Mouse (Mus musculus): ENCODE results near the gene Nt5c2. TPM values are rescaled to one million over a fixed set of nuclear protein-coding genes. Genes with fewer than 3 reads are reported as not detected.
"Not testable (repeated sequence)": the region's sequence is repeated elsewhere in the genome, so short reads cannot be mapped to it uniquely, and the experiment has no call there.

The Nt5c2 gene
- polyA plus RNA-seq, 1 experiment from 2014 or later = 85.0 TPM

DNA sequence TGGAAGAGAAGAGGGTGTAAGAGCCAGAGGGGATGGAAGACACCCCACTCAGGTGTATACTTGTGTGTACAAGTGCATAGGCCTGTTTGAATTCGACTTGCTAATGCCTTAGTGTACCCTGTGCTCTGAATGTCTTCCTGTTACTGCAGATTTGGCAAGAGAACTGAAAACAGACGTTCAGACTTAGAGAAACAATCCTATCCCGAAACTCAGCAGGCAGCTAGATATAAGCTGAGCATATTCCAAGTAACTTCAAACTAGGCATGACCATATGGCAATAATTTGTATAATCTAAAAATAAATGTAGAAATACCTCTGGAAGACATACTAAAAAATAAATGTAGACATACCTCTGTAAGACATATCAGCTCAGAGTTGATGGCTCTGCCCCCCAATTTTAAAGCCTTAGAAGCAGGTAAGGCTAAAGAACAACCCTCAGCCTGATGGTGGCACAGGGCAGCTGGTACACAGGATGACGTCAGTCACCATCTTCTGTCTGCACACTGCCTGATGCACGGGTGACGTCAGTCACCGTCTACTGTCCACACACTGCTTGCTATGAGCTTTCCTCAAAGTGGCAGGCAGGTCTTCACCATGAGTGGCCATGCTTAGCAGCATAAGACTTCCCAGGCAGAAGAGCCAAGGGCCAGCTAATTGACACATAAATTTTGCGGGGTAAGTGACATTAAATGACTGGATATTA lies 16.6 kb downstream of the Nt5c2 start:
- 81% methylated on average over 8 of the region's 8 CpGs for WGBS
- no peak overlapping the region for H3K27ac ChIP-seq (replicated peaks)

GRCm38 (mm10) chr19:46996095-46996494 lies 18.9 kb downstream of the Nt5c2 start:
- no peak for ATAC-seq (ENCODE audit: low read depth)
- no peak overlapping the region for H3K9ac ChIP-seq
- 82% methylated on average over 9 of the region's 9 CpGs for WGBS
- no peak overlapping the region for H3K4me2 ChIP-seq
- H3K36me3 ChIP-seq = no peaks in the 10 kb centered on the region
- no peaks in the 10 kb centered on the region for H3K27me3 ChIP-seq
- H3K9me3 ChIP-seq = no peaks in the 10 kb centered on the region
- no peak overlapping the region for H3K4me3 ChIP-seq
- H3K27ac ChIP-seq (replicated peaks) = no peak overlapping the region
- no peaks in the 10 kb centered on the region for H3K4me1 ChIP-seq (replicated peaks)

More for the DNA sequence above, 16.6 kb downstream of the Nt5c2 start:
- Histone ChIP-seq H3K4me2 (no peak overlapping the region), H3K4me1 (replicated peaks) (no peaks in the 10 kb centered on the region), H3K4me3 (no peak overlapping the region), H3K27me3 (no peaks in the 10 kb centered on the region), H3K9me3 (no peaks in the 10 kb centered on the region), H3K36me3 (no peaks in the 10 kb centered on the region), H3K9ac (no peak overlapping the region)
- ATAC-seq (ENCODE audit: low read depth) = no peak

DNA sequence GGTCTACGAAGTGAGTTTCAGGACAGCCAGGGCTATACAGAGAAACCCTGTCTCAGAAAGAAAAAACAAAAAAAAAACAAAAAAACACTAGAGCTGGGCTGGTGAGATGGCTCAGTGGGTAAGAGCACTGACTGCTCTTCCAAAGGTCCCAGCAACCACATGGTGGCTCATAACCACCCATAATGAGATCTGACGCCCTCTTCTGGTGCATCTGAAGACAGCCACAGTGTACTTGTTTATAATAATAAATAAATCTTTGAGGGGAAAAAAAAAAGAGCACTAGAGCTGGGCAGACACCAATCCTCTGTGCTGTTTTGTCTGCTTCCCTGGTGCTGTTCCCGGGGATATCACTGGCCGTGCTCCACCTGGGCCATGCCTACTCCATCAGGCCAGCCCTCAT lies 22.6 kb downstream of the Nt5c2 start:
- not testable (repeated sequence) for H3K9me3 ChIP-seq; H3K36me3 ChIP-seq; H3K4me3 ChIP-seq; ATAC-seq (ENCODE audit: low read depth); H3K9ac ChIP-seq; H3K27me3 ChIP-seq; H3K27ac ChIP-seq (replicated peaks); H3K4me2 ChIP-seq
- WGBS = 75% methylated on average over 4 of the region's 4 CpGs
- peaks cover 26% of the 10 kb centered on the region for H3K4me1 ChIP-seq (replicated peaks)

- Histone ChIP-seq H3K9ac (no peak overlapping the region), H3K27me3 (no peaks in the 10 kb centered on the region), H3K4me3 (no peak overlapping the region), H3K27ac (replicated peaks) (no peak overlapping the region), H3K9me3 (no peaks in the 10 kb centered on the region), H3K36me3 (no peaks in the 10 kb centered on the region), H3K4me2 (no peak overlapping the region), H3K4me1 (replicated peaks) (peaks cover 26% of the 10 kb centered on the region)
- WGBS = 12% methylated on average over 5 of the region's 5 CpGs
- ATAC-seq (ENCODE audit: low read depth) = no peak
Measured at GRCm38 (mm10) chr19:46991145-46991544, 23.8 kb downstream of the Nt5c2 start.

GRCm38 (mm10) chr19:46990625-46991024 lies 24.3 kb downstream of the Nt5c2 start:
- H3K9ac ChIP-seq; ATAC-seq (ENCODE audit: low read depth); H3K9me3 ChIP-seq; H3K27ac ChIP-seq (replicated peaks); H3K4me3 ChIP-seq; H3K27me3 ChIP-seq; H3K4me2 ChIP-seq; H3K36me3 ChIP-seq: not testable (repeated sequence)
- peaks cover 26% of the 10 kb centered on the region for H3K4me1 ChIP-seq (replicated peaks)
- WGBS = 84% methylated on average over 8 of the region's 8 CpGs

DNA sequence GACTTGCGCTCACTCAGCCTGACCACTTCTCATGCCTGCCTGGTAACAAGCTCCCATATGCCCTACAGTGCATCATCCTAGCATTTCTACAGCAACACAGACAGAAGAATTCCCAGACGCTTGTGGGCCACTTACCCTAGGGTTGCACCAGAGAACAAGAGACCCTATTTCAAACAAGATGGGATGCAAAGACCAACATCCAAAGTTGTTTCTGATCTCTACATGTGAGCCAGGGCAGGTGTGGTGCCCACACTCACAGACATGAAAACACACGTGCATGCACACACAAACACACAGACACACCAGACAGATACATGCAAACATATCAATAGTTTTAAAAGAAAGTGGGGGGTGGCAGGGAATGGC lies 24.8 kb downstream of the Nt5c2 start:
- WGBS = 87% methylated on average over 3 of the region's 3 CpGs
- H3K9ac ChIP-seq = no peak overlapping the region
- H3K4me1 ChIP-seq (replicated peaks) = peaks cover 26% of the 10 kb centered on the region
- H3K4me3 ChIP-seq = no peak overlapping the region
- no peak for ATAC-seq (ENCODE audit: low read depth)
- H3K27ac ChIP-seq (replicated peaks) = no peak overlapping the region
- no peaks in the 10 kb centered on the region for H3K27me3 ChIP-seq
- H3K36me3 ChIP-seq = no peaks in the 10 kb centered on the region
- H3K9me3 ChIP-seq = no peaks in the 10 kb centered on the region
- no peak overlapping the region for H3K4me2 ChIP-seq

DNA sequence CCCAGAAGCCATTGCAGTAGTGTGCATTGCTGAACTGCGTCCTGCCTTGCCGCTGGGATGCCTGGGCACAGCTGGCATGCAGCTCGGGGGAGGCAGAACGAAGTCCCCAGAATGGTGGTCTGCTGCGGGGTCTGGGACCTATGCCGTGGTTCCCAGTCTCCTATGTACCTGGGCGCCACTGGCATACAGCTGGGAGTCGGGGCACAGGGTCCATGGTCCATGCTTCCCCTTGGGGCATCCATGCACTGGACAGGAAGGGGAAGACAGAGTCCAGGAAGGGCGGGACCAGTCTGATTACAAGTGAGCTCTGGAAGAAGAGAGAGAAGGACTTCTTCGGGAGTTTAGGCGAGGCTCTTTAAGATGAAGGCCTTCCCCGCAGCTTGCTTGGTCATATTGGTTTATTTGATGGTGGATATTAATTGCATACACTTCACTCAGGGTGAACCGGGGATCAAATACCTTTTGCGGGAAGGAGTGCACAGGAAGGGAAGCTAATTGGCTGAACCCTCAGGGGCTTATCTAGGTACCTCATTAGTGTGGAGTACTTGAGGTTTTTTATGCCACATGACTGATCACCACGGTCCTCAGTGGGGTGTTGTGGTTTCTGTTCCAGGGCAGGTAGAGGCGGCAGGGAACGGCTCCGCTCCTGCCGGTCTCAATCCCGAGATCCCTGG lies 25.3 kb downstream of the Nt5c2 start:
- H3K4me2 ChIP-seq = no peak overlapping the region
- peaks cover 26% of the 10 kb centered on the region for H3K4me1 ChIP-seq (replicated peaks)
- no peak overlapping the region for H3K27ac ChIP-seq (replicated peaks)
- ATAC-seq (ENCODE audit: low read depth) = no peak
- no peak overlapping the region for H3K9ac ChIP-seq
- H3K4me3 ChIP-seq = no peak overlapping the region
- no peaks in the 10 kb centered on the region for H3K9me3 ChIP-seq
- H3K27me3 ChIP-seq = no peaks in the 10 kb centered on the region
- WGBS = 77% methylated on average over 20 of the region's 20 CpGs
- H3K36me3 ChIP-seq = no peaks in the 10 kb centered on the region

- Histone ChIP-seq H3K4me1 (replicated peaks) (peaks cover 28% of the 10 kb centered on the region), H3K9ac (no peak overlapping the region), H3K4me2 (no peak overlapping the region; the same call in 1 of the 2 replicates), H3K27me3 (no peaks in the 10 kb centered on the region), H3K27ac (replicated peaks) (no peak overlapping the region), H3K36me3 (no peaks in the 10 kb centered on the region), H3K9me3 (no peaks in the 10 kb centered on the region), H3K4me3 (no peak overlapping the region)
- ATAC-seq (ENCODE audit: low read depth) = no peak
- WGBS = 52% methylated on average over 16 of the region's 16 CpGs
Measured at GRCm38 (mm10) chr19:46988231-46989087, 26.5 kb downstream of the Nt5c2 start.

GRCm38 (mm10) chr19:46987646-46988045 lies 27.3 kb downstream of the Nt5c2 start:
- ATAC-seq (ENCODE audit: low read depth) = no peak
- 81% methylated on average over 6 of the region's 6 CpGs for WGBS
- Histone ChIP-seq H3K9me3 (no peaks in the 10 kb centered on the region), H3K4me1 (replicated peaks) (peaks cover 32% of the 10 kb centered on the region), H3K4me3 (no peak overlapping the region), H3K36me3 (no peaks in the 10 kb centered on the region), H3K9ac (no peak overlapping the region), H3K4me2 (no peak overlapping the region), H3K27me3 (no peaks in the 10 kb centered on the region), H3K27ac (replicated peaks) (no peak overlapping the region)

- Histone ChIP-seq H3K4me2 (no peak overlapping the region), H3K4me3 (no peak overlapping the region), H3K9me3 (no peaks in the 10 kb centered on the region), H3K4me1 (replicated peaks) (peaks cover 30% of the 10 kb centered on the region), H3K9ac (no peak overlapping the region), H3K36me3 (no peaks in the 10 kb centered on the region), H3K27ac (replicated peaks) (no peak overlapping the region), H3K27me3 (no peaks in the 10 kb centered on the region)
- 88% methylated on average over 13 of the region's 13 CpGs for WGBS
- ATAC-seq (ENCODE audit: low read depth) = no peak
Measured at GRCm38 (mm10) chr19:46984726-46985622, 30.0 kb downstream of the Nt5c2 start.

- H3K9ac ChIP-seq = no peak overlapping the region
- H3K9me3 ChIP-seq = no peaks in the 10 kb centered on the region
- WGBS = 67% methylated on average over 11 of the region's 11 CpGs
- peaks cover 22% of the 10 kb centered on the region for H3K4me1 ChIP-seq (replicated peaks)
- no peaks in the 10 kb centered on the region for H3K36me3 ChIP-seq
- no peak for ATAC-seq (ENCODE audit: low read depth)
- H3K4me3 ChIP-seq = no peak overlapping the region
- H3K27ac ChIP-seq (replicated peaks) = no peak overlapping the region
- H3K27me3 ChIP-seq = no peaks in the 10 kb centered on the region
- no peak overlapping the region for H3K4me2 ChIP-seq
Measured at GRCm38 (mm10) chr19:46983966-46984380, 31.0 kb downstream of the Nt5c2 start.
